Mouse (Mus musculus) heart, embryonic 14.5 days (tissue): ENCODE measurements around the gene Foxo6. TPM values are rescaled to one million over a fixed set of nuclear protein-coding genes. Genes with fewer than 3 reads are reported as not detected.

ENCODE experiments used
- ATAC-seq: fragments of 200-750 bp; cut with Nextera tagmentation; 2 replicates; pipeline ENCODE4 v1.8.0; 2017; ENCODE audit warnings: low read depth, moderate TSS enrichment; ENCODE audit not compliant: insufficient number of reproducible peaks, insufficient read depth, low FRiP score
- H3K27ac ChIP-seq, 2 experiments: fragments of 200-500 bp in 1 of 2; fragments of 300-500 bp in 1 of 2; sonication (generic) in 1 of 2; replicated peaks in 1 of 2; 2 replicates each; pipeline ENCODE4 v1.5.1; 2012 to 2014; ENCODE audit warnings: low read depth in 2 of 2, low read length in 2 of 2, control low read depth in 1 of 2, mild to moderate bottlenecking in 1 of 2, mixed read lengths in 1 of 2; ENCODE audit not compliant: control insufficient read depth in 1 of 2, insufficient read depth in 1 of 2
- H3K27me3 ChIP-seq: fragments of 300-500 bp; sonication (generic); 2 replicates; pipeline ENCODE4 v1.6.1; 2014; ENCODE audit warnings: mild to moderate bottlenecking, low read length, control low read depth; ENCODE audit not compliant: control insufficient read depth, insufficient read depth
- H3K36me3 ChIP-seq: fragments of 300-500 bp; sonication (generic); 2 replicates; pipeline ENCODE4 v1.6.1; 2014; ENCODE audit warnings: mild to moderate bottlenecking, control low read depth, low read length, mixed read lengths; ENCODE audit not compliant: control insufficient read depth, insufficient read depth
- H3K4me1 ChIP-seq, 2 experiments: fragments of 200-500 bp in 1 of 2; fragments of 300-500 bp in 1 of 2; sonication (generic) in 1 of 2; 2 replicates each; pipeline ENCODE4 v1.6.1; 2012 to 2014; ENCODE audit warnings: low read length in 2 of 2, control low read depth in 1 of 2, mixed read lengths in 1 of 2; ENCODE audit not compliant: control insufficient read depth in 2 of 2, insufficient read depth in 2 of 2
- H3K4me2 ChIP-seq: fragments of 300-500 bp; sonication (generic); 2 replicates; pipeline ENCODE4 v1.6.1; 2014; ENCODE audit warnings: mild to moderate bottlenecking, low read length
- H3K4me3 ChIP-seq, 2 experiments: fragments of 200-500 bp in 1 of 2; fragments of 300-500 bp in 1 of 2; sonication (generic) in 1 of 2; 2 replicates each; pipeline ENCODE4 v1.5.1; 2012 to 2014; ENCODE audit warnings: low read length in 2 of 2, mild to moderate bottlenecking in 2 of 2, control low read depth in 1 of 2, low read depth in 1 of 2, moderate library complexity in 1 of 2; ENCODE audit not compliant: control insufficient read depth in 1 of 2, insufficient read depth in 1 of 2
- H3K9ac ChIP-seq: fragments of 300-500 bp; sonication (generic); 2 replicates; pipeline ENCODE4 v1.6.1; 2014; ENCODE audit warnings: mild to moderate bottlenecking, low read length
- H3K9me3 ChIP-seq: fragments of 300-500 bp; sonication (generic); 2 replicates; pipeline ENCODE4 v1.6.1; 2016; ENCODE audit warnings: low read length, control low read depth; ENCODE audit not compliant: control insufficient read depth
- WGBS: fragments of 180-500 bp; shearing (Covaris S2); extraction: QIAGEN DNeasy Blood & Tissue Kit; methylation state at CpG from one replicate; pipeline ENCODE4 v1.1.7; 2014; 5-methylcytosine and 5-hydroxymethylcytosine counted together
- polyA plus RNA-seq: library from polyadenylated mRNA; unstranded; fragments of >200 nt; fragmentation: Nextera tagmentation; extraction: Ambion mirVana; gene quantifications from 2 replicates; pipeline ENCODE4 v1.2.1, GENCODE M21; 2014

Foxo6 gene
- polyA plus RNA-seq, 1 experiment from 2014 or later, result 0.24 TPM

DNA sequence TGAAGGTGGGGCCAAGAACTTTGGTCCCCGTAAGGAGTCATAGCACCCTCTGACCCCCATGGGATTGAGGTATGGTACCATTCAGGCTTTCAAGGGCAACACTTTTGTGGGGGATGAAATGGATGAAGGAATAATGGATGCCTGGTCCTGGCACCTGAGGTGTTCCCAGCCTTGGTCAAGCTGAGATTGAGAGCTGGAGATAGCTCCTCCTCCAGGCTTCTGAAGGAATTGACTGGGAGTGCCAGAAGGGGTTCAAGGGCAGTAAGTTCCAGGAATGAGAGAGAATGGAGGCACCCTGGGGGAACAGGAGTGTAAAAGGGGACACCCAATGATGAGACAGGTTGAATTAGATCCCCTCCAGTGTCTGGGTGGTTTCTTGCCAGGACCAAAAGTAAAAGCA lies 3.0 kb downstream of the Foxo6 start:
- H3K36me3 ChIP-seq, result no peaks in the 10 kb centered on the region
- H3K9me3 ChIP-seq, result no peaks in the 10 kb centered on the region
- no peak overlapping the region for H3K27ac ChIP-seq
- no peak overlapping the region for H3K4me2 ChIP-seq
- peaks cover 10 to 23% of the 10 kb centered on the region in 2 experiments; a peak in 3 of 4 replicates for H3K4me1 ChIP-seq
- H3K9ac ChIP-seq, result no peak overlapping the region
- WGBS, result 86% methylated on average over 1 of the region's 1 CpGs
- no peak for ATAC-seq
- H3K4me3 ChIP-seq, result no peak overlapping the region
- peaks cover 55% of the 10 kb centered on the region for H3K27me3 ChIP-seq

DNA sequence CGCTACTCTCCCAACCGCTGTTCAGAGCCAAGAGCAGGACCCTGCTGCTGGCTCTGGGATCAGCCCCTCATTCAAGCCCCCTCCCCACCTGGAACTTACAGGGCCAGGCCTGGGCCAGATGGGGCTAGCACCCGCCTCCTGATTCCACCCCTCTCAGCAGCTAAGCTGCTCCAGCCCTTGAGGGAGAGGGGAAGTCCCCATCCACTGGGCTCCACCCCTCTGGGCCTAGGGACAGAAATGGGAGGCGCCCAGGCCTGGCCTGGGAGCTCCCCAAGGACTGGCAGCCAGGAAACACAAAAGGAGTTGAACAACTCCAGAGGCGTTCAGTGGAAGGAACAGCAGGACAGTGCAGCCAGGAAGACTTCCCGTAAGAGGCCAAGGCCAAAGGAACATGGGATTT lies 4.0 kb downstream of the Foxo6 start:
- Histone ChIP-seq H3K9me3 (no peaks in the 10 kb centered on the region), H3K4me3 (peak overlapping the region; percentile 44 to 61), H3K4me1 (peaks cover 10 to 23% of the 10 kb centered on the region in 2 experiments; a peak in 3 of 4 replicates), H3K27me3 (peaks cover 50% of the 10 kb centered on the region), H3K36me3 (no peaks in the 10 kb centered on the region), H3K4me2 (peak overlapping the region; percentile 98), H3K27ac (peak overlapping the region in 1 of 2 experiments; percentile 45; a peak in 1 of 4 replicates), H3K9ac (peak overlapping the region; percentile 77)
- WGBS, result 6% methylated on average over 5 of the region's 6 CpGs
- peak; percentile 74 for ATAC-seq

DNA sequence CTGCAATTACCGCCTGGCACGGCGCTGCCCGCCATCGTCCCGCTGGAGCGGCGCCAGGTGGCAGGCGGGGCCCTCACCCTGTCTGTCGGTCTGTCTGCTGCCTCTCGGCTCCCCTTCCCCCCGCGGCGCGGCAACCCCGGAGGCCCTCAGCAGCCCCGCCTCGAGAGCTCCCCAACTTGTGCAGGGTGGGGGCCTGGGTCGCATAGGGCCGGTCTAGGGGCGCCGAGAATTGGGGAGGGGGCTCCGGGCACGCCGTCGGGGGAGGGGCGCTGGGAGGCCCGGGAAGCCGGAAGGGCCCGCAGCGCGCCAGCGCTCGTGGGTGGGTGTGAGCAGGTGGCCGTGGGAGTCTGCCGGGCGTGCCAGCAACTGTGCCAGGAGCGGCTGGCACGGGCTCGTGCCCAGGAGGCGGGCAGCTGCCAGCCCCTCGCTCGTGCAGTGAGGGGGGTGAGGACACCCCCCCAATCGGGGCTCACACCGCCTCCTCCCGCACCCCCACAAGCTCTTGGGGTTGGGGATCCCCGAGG lies 4.5 kb downstream of the Foxo6 start:
- WGBS, result 1% methylated on average over 46 of the region's 47 CpGs
- peaks cover 52% of the 10 kb centered on the region for H3K27me3 ChIP-seq
- H3K9me3 ChIP-seq, result no peaks in the 10 kb centered on the region
- H3K4me2 ChIP-seq, result peak overlapping the region; percentile 98
- H3K4me1 ChIP-seq, result peaks cover 11 to 24% of the 10 kb centered on the region in 2 experiments
- peak overlapping the region; percentile 44 to 61 for H3K4me3 ChIP-seq
- no peaks in the 10 kb centered on the region for H3K36me3 ChIP-seq
- peak overlapping the region; percentile 77 for H3K9ac ChIP-seq
- ATAC-seq, result no peak
- H3K27ac ChIP-seq, result peak overlapping the region in 1 of 2 experiments; percentile 45; a peak in 1 of 4 replicates

DNA sequence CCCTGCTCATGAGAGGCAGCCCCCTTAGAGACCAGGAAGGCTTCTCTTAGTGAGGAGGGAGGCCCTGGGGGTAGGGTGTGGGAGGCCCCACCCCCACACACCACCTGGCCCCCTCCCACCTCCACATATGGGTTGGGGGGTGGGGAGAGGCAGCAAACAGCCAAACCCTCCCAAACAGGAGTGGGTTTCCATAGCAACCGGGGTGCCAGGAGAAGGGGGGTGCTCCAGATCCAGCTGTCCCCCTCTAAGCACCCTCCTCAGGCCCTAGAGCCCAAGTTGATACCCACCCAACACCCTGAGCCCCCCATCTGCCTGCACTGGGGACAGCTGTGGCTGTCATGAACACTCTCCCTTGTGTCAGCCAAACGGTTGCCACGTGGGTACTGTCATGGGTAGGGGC lies 6.1 kb downstream of the Foxo6 start:
- no peak for ATAC-seq
- H3K4me1 ChIP-seq, result peaks cover 12 to 28% of the 10 kb centered on the region in 2 experiments
- no peak overlapping the region for H3K4me3 ChIP-seq
- H3K9ac ChIP-seq, result no peak overlapping the region
- no peaks in the 10 kb centered on the region for H3K9me3 ChIP-seq
- H3K27ac ChIP-seq, result no peak overlapping the region
- H3K4me2 ChIP-seq, result no peak overlapping the region
- WGBS, result 87% methylated on average over 3 of the region's 3 CpGs
- no peaks in the 10 kb centered on the region for H3K36me3 ChIP-seq
- peaks cover 46% of the 10 kb centered on the region for H3K27me3 ChIP-seq

DNA sequence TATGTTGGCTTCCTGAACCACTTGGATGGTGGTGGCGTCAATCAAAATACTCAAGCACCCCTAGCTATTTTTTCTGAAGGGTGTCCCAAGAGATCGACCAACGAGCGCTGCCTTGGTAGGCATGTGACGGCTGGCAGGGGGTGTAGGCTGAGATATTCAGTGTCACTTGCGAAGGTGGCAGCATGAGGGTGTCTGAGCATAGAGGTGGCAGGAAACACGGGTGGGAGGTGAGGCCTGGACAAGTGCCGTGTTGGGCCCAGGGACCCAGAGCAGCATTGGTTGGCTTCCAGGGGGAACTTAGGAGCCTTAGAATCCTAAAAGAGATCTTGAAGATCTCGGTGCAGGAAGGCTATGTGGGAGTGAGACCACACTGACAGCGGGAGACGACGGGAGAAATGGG lies 6.7 kb downstream of the Foxo6 start:
- H3K4me3 ChIP-seq, result no peak overlapping the region
- H3K27me3 ChIP-seq, result peaks cover 43% of the 10 kb centered on the region
- ATAC-seq, result no peak
- H3K4me2 ChIP-seq, result no peak overlapping the region
- H3K4me1 ChIP-seq, result peaks cover 12 to 28% of the 10 kb centered on the region in 2 experiments
- 80% methylated on average over 12 of the region's 12 CpGs for WGBS
- H3K27ac ChIP-seq, result no peak overlapping the region
- no peak overlapping the region for H3K9ac ChIP-seq
- no peaks in the 10 kb centered on the region for H3K36me3 ChIP-seq
- no peaks in the 10 kb centered on the region for H3K9me3 ChIP-seq

DNA sequence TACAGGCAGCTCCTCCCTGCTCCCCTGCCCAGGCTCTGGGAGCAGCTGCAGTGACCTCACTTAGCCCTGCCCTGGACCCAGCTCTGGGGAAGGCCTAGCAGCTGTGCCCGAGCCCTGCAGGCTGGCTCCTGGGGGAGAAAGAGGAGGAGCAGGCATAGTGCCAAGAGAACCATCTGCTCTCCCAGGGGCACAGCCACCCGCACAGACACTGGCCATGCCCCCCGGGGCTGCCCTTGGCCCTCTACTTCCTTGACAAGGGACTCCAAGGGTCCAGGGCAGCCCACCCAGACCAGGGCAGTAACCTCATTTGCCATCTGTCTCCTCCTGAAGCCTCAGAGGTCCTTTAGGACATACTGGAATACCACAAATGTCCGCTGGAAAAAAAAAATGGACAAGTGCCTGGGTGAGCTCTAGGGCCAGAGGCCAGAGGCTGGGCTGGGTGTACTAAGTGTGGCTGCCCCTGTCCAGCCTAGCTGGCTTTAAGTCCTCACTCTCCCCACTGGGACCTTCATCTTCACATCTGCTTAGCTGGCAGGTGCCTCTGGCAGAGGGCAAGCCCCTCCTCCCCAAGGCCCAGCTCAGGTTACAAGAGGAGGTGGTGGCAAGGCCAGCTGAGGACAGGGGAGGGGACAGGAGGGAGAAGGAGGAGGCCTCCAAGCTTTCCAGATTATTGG lies 9.8 kb downstream of the Foxo6 start:
- no peak overlapping the region for H3K27ac ChIP-seq
- peak overlapping the region; percentile 25; the same call in 1 of the 2 replicates for H3K9ac ChIP-seq
- H3K36me3 ChIP-seq, result no peaks in the 10 kb centered on the region
- H3K27me3 ChIP-seq, result peaks cover 42% of the 10 kb centered on the region
- no peak overlapping the region for H3K4me3 ChIP-seq
- H3K9me3 ChIP-seq, result no peaks in the 10 kb centered on the region
- 47% methylated on average over 3 of the region's 4 CpGs for WGBS
- ATAC-seq, result peak; percentile 22; the same call in 1 of the 2 replicates
- peaks cover 8 to 16% of the 10 kb centered on the region in 2 experiments for H3K4me1 ChIP-seq
- H3K4me2 ChIP-seq, result no peak overlapping the region

DNA sequence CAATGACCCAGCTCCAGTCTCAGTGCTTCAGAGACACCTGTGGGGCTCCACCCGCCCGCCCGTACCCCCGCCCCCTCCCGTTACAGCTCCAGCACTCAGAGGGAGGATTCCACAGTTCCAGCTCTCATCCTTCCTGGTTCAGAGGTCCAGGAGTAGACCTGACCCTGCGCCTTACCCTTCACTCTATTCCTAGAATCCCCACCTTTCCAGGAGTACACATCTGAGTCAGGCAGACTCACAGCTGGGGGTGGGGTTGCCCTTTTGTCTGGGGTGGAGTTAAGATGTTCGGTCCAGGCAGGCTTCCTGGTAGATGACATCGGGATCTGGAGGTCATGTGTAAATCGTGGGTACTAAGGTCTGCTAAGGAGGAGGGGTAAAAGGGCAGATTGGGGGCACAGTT lies 11.7 kb downstream of the Foxo6 start:
- Histone ChIP-seq H3K27ac (no peak overlapping the region), H3K4me2 (no peak overlapping the region), H3K4me3 (no peak overlapping the region), H3K9me3 (no peaks in the 10 kb centered on the region), H3K36me3 (no peaks in the 10 kb centered on the region), H3K27me3 (peaks cover 34% of the 10 kb centered on the region), H3K4me1 (peaks cover 9 to 20% of the 10 kb centered on the region in 2 experiments), H3K9ac (no peak overlapping the region)
- ATAC-seq, result no peak
- 81% methylated on average over 9 of the region's 9 CpGs for WGBS
